Mouse (Mus musculus) E14TG2a.4 (cell line): ENCODE results near the gene Cplx3.

Source experiments
- H3K27me3 ChIP-seq: 2 replicates; pipeline ENCODE4 v1.6.1; 2014; ENCODE audit warnings: low read length, control low read depth; ENCODE audit not compliant: insufficient read depth
- H3K36me3 ChIP-seq: 2 replicates; pipeline ENCODE4 v1.6.1; 2014; ENCODE audit warnings: low read length, control low read depth; ENCODE audit not compliant: insufficient read depth
- H3K4me1 ChIP-seq: replicated peaks from 2 replicates; pipeline ENCODE4 v1.6.1; 2014; ENCODE audit warnings: low read depth, low read length, control low read depth
- H3K4me3 ChIP-seq: replicated peaks from 2 replicates; pipeline ENCODE4 v1.5.1; 2014; ENCODE audit warnings: mild to moderate bottlenecking, low read length
- H3K9me3 ChIP-seq: 2 replicates; pipeline ENCODE4 v1.6.1; 2014; ENCODE audit warnings: low read length, control low read depth
- CTCF ChIP-seq: conservative IDR thresholded peaks from 2 replicates; pipeline ENCODE4 v1.5.1; 2014; ENCODE audit warnings: low read length
- NANOG ChIP-seq: IDR thresholded peaks from 2 replicates; pipeline ENCODE4 v1.6.1; 2014; ENCODE audit warnings: borderline replicate concordance, low read length, mixed read lengths
- POU5F1 ChIP-seq: IDR thresholded peaks from 2 replicates; pipeline ENCODE4 v1.6.1; 2014; ENCODE audit warnings: low read length, borderline replicate concordance

The Cplx3 gene

GRCm38 (mm10) chr9:57640384-57640783 lies 34.3 kb upstream of the Cplx3 start:
- H3K4me3 ChIP-seq, result peak overlapping the region; percentile 57
- H3K36me3 ChIP-seq, result peaks cover 10% of the 10 kb centered on the region; the same call in 1 of the 2 replicates
- H3K4me1 ChIP-seq, result peaks cover 69% of the 10 kb centered on the region
- H3K27me3 ChIP-seq, result 0 out of 2 replicates have a peak, but pooled peaks cover 4% of the 10 kb centered on the region
- TF ChIP-seq NANOG, result no peak
- TF ChIP-seq CTCF, result no peak
- no peak for TF ChIP-seq POU5F1
- no peaks in the 10 kb centered on the region for H3K9me3 ChIP-seq

GRCm38 (mm10) chr9:57639661-57640328 lies 33.7 kb upstream of the Cplx3 start:
- Histone ChIP-seq H3K4me1 (peaks cover 68% of the 10 kb centered on the region), H3K36me3 (peaks cover 10% of the 10 kb centered on the region; the same call in 1 of the 2 replicates), H3K9me3 (no peaks in the 10 kb centered on the region), H3K27me3 (0 out of 2 replicates have a peak, but pooled peaks cover 4% of the 10 kb centered on the region), H3K4me3 (peak overlapping the region; percentile 57)
- TF ChIP-seq NANOG, result no peak
- TF ChIP-seq CTCF, result no peak
- no peak for TF ChIP-seq POU5F1

- H3K27me3 ChIP-seq, result no peaks in the 10 kb centered on the region
- H3K36me3 ChIP-seq, result peaks cover 18% of the 10 kb centered on the region; the same call in 1 of the 2 replicates
- H3K4me3 ChIP-seq, result no peak overlapping the region
- H3K9me3 ChIP-seq, result no peaks in the 10 kb centered on the region
- TF ChIP-seq CTCF, result no peak
- TF ChIP-seq NANOG, result no peak
- TF ChIP-seq POU5F1, result no peak
- H3K4me1 ChIP-seq, result peaks cover 61% of the 10 kb centered on the region
These were observed 32.8 kb upstream of the Cplx3 start for GRCm38 (mm10) chr9:57638651-57639459.

- no peak for TF ChIP-seq NANOG
- TF ChIP-seq CTCF, result no peak
- TF ChIP-seq POU5F1, result no peak
- Histone ChIP-seq H3K27me3 (no peaks in the 10 kb centered on the region), H3K4me3 (no peak overlapping the region), H3K4me1 (peaks cover 61% of the 10 kb centered on the region), H3K9me3 (no peaks in the 10 kb centered on the region), H3K36me3 (peaks cover 18% of the 10 kb centered on the region; the same call in 1 of the 2 replicates)
These were observed 31.8 kb upstream of the Cplx3 start for GRCm38 (mm10) chr9:57637741-57638322.

GRCm38 (mm10) chr9:57637272-57637671 lies 31.2 kb upstream of the Cplx3 start:
- H3K27me3 ChIP-seq, result no peaks in the 10 kb centered on the region
- peaks cover 20% of the 10 kb centered on the region; the same call in 1 of the 2 replicates for H3K36me3 ChIP-seq
- no peak overlapping the region for H3K4me3 ChIP-seq
- no peaks in the 10 kb centered on the region for H3K9me3 ChIP-seq
- no peak for TF ChIP-seq CTCF
- no peak for TF ChIP-seq POU5F1
- TF ChIP-seq NANOG, result no peak
- H3K4me1 ChIP-seq, result peaks cover 55% of the 10 kb centered on the region

GRCm38 (mm10) chr9:57633481-57634024 lies 27.5 kb upstream of the Cplx3 start:
- peaks cover 46% of the 10 kb centered on the region for H3K36me3 ChIP-seq
- no peaks in the 10 kb centered on the region for H3K9me3 ChIP-seq
- TF ChIP-seq POU5F1 (no peak), NANOG (no peak), CTCF (no peak)
- peaks cover 41% of the 10 kb centered on the region for H3K4me1 ChIP-seq
- no peaks in the 10 kb centered on the region for H3K27me3 ChIP-seq
- no peak overlapping the region for H3K4me3 ChIP-seq

- Histone ChIP-seq H3K4me1 (peaks cover 74% of the 10 kb centered on the region), H3K4me3 (0 out of 2 replicates have a peak overlapping the region, but pooled peaks have one; percentile 7), H3K36me3 (peaks cover 76% of the 10 kb centered on the region), H3K27me3 (no peaks in the 10 kb centered on the region), H3K9me3 (no peaks in the 10 kb centered on the region)
- no peak for TF ChIP-seq POU5F1
- TF ChIP-seq CTCF, result peak; percentile 92
These were observed 23.2 kb upstream of the Cplx3 start for GRCm38 (mm10) chr9:57629118-57629874.

GRCm38 (mm10) chr9:57628717-57629116 lies 22.6 kb upstream of the Cplx3 start:
- no peak for TF ChIP-seq CTCF
- TF ChIP-seq NANOG, result no peak
- TF ChIP-seq POU5F1, result no peak
- Histone ChIP-seq H3K4me3 (0 out of 2 replicates have a peak overlapping the region, but pooled peaks have one; percentile 7), H3K9me3 (no peaks in the 10 kb centered on the region), H3K4me1 (peaks cover 69% of the 10 kb centered on the region), H3K27me3 (no peaks in the 10 kb centered on the region), H3K36me3 (peaks cover 73% of the 10 kb centered on the region)
